Mouse (Mus musculus): ENCODE results near the gene Junb. TPM values are rescaled to one million over a fixed set of nuclear protein-coding genes. Genes with fewer than 3 reads are reported as not detected.
A peak's percentile ranks its signal among the peaks of the same experiment; 100 is the strongest.

Junb gene
- total RNA-seq, 2 experiments from 2014 or later: 5.1 to 6.9 TPM

- no peak for DNase-seq
Measured at GRCm38 (mm10) chr8:84973079-84973478, 5.4 kb downstream of the Junb start.

GRCm38 (mm10) chr8:84970913-84971312 is 7.6 kb downstream of the Junb start:
- no peak for DNase-seq

GRCm38 (mm10) chr8:84970135-84970790 is 8.3 kb downstream of the Junb start:
- no peak for DNase-seq

DNA sequence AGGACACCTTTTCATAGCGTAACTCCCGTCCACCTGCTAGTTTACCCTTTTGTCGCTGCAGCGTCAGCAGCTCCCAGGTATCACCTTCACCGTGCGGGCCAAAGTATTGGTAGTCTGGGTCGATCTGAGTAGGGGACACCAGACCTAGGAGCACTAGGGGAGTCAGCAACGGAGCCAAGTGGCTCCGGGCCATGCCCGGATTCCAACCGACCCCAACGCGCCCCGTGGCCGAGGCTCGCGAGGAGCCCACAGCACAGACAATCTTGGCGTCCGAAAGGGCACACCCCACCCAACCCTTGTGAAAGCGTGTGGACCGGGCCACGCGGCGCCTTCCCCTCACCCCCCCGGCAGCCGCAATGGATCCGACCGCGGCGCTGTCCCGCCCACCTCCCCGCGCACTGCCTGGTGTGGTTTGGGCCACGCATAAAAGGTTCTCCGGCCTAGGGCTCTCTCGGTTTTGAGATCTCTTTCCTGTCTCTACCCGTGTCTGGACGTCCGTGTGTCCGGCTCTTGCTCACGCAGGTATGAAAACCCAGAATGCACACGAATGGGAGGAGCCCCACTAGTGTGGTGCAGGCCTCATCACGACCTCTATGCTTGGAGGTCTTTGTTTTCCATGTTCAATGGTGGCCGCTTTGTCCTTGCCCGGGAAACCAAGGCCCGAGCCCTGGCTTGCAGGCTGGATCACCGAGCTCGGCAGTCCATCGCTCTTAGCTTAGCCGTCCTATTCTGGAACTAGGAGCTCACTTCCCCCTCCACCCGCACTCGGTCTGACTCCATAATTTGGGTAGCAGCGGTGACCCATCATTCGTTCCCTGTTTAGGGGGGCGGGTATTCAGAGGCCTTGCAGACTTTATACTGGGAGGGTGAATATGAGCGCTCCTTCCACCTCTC is 9.0 kb downstream of the Junb start, which contains the start of the genes Gm49661, Prdx2 and Rnaseh2a:
TSS of gene Gm49661 (minus strand) at position 193 of the 894 bp plus-strand sequence.
TSS of gene Prdx2 (plus strand) at position 347 of the 894 bp plus-strand sequence.
TSS of gene Rnaseh2a (minus strand) at position 527 of the 894 bp plus-strand sequence.
- DNase-seq: peak; percentile 75

DNA sequence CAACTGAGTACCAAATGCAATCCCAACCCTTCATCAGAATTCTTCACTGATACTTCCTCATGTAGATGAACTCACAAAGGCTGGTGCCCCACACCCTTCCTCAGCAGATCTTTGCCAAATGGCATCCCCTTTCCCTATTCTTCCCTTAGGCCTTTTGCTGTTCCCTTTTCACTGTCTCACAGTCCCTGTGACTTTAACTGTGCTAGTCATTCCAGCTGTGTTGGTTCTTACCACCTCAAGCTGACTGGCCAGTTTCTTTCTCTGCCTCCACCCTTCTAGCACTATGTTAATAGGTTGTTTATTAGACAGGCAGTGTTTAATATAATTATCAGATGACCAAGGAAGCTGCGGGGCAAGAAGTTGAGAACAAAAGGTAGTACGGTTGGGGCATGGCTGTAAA is 9.9 kb downstream of the Junb start:
- DNase-seq: no peak

DNA sequence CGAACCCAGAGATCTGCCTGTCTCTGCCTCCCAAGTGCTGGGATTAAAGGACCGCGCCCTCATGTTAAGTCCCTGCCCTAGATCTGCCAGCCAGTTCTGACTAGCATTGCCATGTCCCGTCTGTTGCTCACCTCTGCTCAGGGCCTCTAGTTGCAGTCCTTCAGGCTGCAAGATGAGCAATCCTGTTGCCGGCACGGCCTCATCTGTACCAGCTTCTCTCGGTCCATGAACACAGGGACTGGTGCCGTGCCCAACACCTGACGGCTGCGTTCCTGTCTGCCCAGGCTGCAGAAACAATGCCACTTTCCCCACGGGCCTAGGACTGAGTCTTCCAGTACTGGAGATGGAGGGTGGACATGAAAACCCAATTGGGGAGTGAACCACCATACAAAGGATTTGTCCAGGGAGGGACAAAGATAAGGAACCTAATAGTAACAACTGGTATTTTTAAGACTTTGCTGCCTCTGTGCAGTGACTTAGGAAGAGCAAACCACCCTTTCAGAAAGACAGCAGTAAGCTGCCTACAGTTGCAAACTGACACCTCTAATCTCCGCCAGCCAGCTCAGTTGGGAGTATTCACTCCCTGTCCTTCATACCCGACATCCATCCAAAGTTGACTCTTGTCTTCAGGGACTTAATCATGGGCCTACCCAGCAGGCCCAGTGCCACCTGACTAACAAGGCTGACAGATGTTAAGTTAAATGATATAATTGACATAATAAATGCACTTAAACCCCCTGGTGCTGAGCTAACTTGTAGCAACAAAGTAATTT is 10.8 kb downstream of the Junb start:
- DNase-seq: no peak

- DNase-seq: no peak
Measured at GRCm38 (mm10) chr8:84966603-84967002, 11.9 kb downstream of the Junb start.

DNA sequence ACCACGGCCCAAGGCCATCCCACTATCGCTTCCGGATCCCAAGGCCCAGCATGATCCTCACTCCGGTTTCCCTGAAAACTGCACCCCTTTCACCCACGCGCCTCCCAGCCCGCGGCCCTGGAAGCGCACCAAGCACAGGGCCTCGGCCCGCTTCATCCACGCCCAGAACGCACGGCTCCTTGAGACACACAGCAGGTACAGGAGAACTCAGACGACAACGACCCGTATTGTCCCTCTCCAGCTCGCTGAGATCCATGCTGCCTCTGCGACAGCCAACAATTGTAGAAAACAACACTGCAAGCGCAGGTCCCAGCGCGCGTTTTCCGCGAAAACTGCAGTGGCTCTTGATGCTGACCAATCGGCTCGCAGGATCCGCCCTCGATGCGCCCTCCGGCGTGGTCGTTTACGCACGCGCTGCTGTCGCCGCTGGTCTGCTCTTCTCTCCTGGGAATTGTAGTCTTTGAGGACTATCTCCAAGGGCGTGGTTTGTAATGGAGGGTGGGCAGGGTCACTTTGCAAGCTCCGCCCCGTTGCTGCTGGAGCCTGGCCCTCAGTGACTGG is 12.7 kb downstream of the Junb start:
- DNase-seq: peak; percentile 92

DNA sequence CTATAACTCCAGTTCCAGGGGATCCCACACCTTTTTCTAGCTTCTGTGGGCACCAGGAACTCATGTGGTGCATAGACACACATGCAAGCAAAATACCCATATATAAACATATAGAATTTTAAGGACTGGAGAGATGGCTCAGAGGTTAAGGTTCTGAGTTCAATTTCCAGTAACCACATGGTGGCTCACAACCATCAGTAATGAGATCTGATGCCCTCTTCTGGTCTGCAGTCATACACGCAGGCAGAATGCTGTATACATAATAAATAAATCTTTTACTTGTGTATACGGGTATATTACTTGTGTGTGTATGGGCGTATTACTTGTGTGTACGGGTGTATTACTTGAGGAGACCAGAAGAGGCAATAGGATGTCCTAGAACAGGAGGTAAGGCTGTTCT is 14.6 kb downstream of the Junb start:
- DNase-seq: no peak

DNA sequence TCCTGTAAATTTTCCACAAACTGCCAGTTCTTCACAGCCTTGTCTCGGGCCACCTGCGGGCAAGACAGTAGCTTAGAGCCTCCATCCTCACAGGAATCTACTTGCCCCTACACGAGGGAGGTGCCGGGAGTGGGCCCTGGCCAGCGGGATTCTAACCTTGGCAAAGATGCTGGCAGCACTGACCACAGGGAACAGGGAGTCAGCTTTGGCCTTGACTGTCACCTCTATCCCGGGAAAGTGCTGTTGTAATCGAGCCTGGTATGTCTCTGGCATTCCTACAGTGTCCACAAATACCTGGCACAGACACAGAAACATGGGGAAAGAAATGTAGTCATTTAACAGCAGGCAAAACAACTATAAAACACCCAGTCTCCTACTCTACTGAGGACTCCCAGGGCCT is 18.7 kb downstream of the Junb start:
- DNase-seq: no peak

DNA sequence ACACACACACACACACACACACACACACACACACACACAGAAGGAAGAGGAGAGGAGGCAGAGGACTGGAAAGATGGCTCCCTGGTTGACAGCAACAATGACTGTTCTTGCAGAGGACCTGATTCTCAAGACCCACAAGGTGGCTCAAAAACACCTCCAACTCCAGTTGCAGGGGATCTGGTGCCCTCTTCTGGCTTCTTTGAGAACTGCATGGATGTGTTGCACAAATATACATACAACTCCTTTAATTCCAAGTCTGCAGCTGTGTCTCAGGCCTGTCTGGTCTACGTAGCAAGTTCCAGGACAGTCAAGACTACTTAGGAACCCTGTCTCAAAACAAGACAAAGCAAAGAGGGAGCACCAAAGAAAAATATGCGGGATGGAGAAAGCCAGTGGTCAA is 21.8 kb downstream of the Junb start:
- no peak for DNase-seq

DNA sequence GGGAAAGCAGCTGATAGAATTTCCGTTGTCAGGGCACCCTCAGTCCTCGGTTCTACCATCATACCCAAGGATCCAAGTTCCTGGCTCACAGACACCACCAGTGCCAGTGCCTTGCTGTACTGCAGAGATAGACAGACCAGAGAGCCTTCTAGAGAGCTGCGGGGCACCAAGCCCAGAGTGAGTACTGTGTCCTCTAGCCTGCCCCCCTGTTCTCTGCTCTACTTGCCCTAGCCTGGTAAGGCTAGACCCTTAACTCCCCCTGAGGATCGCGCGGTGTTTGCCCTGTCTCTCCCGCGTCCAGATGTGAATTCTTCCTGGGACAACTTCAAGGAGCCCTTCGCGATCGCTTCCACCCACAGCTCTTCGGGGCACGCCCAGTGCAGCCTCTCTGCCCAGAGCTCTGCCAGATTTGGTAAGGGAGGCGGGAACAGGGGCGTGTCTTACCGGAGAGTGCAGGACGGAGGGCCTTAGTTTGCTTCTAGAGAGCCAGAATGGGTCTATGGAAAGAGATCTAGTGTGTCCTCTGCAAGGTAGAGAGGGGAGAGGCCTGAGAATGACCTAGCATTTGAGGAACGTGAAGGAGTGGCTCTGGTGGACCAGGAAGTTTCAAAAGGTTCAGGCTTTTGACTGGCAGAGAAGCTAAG is 25.8 kb downstream of the Junb start:
- peak; percentile 41 for DNase-seq

GRCm38 (mm10) chr8:84949753-84950152 is 28.8 kb downstream of the Junb start:
- no peak for DNase-seq

DNA sequence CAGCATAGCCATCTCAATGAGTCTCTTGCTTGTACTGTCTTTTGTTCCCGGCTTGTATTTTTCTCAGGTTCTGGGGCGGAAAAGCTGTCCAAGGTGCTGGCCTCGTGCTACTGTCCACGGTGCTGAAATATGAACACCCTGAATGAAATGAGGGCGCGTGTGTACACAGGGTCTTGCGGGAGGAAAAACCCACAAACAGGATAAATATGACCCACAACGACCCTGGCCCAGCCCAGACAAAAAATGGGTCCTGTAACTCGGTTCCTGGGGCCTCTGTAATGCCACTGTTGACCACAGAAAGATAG is 31.3 kb downstream of the Junb start:
- no peak for DNase-seq

DNA sequence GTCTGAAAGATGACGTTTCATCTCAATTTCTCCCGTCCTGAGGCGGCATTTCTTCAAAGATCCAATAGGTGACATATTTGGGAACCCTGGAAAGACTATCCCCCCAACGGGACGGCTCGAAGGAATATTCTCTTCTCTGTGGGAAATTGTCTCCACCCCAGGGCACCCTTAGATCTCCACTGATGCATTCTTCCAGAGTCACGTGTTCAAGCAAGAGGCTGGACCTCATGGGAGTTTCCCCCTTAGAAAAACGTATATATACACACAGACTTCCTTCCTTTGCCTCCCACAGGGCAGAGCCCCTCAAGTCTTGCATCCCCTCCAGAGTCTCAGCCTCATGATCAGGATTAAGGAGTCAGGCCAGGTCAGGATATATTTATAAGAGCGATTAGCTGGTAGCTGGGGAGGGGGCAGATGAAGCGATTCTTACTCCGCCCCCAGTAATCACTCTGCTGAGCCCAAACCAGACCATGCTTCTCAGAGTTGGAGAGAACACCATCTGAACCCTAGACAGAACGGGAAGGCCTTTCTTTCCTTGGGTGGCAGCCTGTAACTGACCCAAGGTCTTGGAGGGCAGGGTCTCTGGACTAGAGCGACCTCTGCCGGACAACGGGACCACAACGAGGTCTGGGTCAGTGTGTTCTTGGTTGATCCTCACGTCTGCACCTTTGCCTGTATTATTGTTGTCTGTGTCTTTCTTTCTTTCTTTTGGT is 31.8 kb downstream of the Junb start, which contains the start of gene Rtbdn:
TSS of gene Rtbdn (plus strand) at position 464 of the 713 bp plus-strand sequence.
- no peak for DNase-seq

DNA sequence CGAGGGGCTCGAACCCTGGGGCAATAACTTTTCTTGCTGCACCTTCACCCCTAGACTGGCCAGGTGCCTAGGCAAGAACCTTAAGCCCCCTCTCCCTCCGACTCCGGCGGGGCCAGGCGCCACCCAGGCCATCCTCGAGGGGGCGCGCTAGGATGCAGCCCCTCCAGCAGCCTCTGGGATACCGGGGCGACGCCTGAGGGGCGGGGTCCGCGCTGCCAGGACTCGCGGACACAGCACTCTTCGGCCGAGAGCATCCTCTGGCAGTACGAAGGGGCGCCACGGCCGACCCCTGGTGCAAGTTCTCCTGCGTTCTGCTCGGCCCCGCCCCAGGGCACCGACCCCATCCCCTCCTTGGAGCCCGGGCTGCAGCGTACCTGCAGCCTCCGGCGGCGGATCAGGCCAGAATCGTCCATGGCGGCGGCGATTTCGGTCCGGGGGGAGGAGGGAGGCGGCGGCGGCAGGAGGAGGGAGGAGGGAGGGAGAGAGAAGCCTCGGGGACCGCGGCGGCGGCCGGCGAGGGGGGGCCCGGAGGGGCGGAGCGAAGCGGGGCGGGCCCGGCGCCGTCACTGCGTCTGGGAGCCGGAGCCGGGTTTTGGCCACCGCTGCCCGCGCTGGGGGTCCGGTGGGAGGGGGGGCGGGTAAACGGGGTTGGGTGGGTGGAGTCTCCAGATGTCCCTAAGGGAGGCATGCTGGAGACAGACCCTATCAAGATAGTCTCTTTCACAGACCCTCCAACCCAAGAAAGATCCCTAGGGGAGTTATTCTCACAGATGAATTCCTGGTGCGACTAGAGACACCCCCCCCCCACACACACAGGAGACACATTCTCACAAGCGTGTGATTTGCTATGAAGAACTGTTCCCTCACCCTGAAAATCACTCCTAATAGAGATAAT is 32.6 kb downstream of the Junb start:
- no peak for DNase-seq

DNA sequence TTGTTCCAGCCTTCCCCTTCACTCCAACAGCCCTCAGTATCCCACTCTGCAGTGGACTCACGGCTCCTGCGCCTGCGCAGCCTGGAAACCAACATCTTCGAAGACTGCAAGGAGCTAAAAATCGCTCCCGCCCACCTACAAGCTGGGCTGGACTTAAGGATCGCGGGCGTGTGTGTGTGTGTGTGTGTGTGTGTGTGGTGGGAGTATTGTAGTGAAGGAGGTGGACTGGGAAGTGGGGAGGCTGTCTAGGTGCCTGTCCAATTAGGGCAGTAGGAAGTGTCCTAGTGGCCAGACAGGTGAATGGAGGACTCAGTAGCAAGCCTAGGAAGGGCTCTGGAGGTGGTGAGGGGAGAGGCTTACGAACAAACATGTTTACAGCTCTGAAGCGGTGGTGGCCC is 33.3 kb downstream of the Junb start:
- no peak for DNase-seq

DNA sequence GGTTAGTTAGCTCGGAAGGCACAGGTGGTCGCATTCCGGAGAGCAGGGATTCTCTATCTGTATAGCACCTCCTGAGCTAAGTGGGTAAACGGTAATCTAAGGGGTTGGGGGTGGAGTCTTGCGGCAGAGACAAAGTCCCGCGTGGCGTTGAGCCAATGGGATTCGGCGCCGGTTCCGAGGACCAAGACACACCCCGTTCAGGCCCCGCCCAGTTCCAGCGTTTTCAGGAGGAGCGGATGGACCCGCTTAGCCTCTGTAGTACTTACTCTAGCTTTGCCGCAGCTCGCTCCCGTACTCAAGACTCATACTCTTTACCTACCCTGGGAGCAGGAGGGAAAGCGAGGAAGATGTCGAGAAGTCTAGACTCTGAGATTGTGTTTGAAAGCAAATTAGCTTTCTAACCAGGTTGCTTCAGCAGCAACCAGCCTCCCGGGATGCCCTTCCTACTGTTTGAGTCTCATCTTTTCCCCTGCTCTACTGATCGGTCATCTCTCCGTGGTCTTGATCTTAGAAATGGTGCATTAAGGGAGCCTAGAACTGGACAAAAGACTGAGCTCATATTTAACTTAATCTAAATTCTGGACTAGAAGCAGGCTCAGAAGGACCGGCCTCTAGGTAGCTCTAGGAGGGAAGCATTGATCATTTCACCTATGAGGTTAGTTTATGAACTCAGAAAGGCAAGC is 33.9 kb downstream of the Junb start:
- DNase-seq: no peak

- no peak for DNase-seq
Measured at GRCm38 (mm10) chr8:84943699-84944098, 34.8 kb downstream of the Junb start.

Measured in gastrocnemius, postnatal 25 days (tissue).